Mouse (Mus musculus): ENCODE data around the gene Gm9945. TPM values are rescaled to one million over a fixed set of nuclear protein-coding genes. Genes with fewer than 3 reads are reported as not detected.

Gene Gm9945
- total RNA-seq, 2 experiments from 2014 or later, result 1.8 to 2.2 TPM

GRCm38 (mm10) chr11:53519207-53520121 is 39.5 kb downstream of the Gm9945 start, which contains the start of gene Sept8:
Sept8 (plus strand) TSS chr11:53519257.
- intact Hi-C loops (cut with DNase I), result loop anchor here (2.0 kb wide), 2 partner anchors 23 to 49 kb away; partner anchors contain the start of gene Gm9837
- peak; percentile 67 to 71 for DNase-seq (ENCODE audit: extremely low spot score in 1 of 2, low spot score in 2 of 2)

GRCm38 (mm10) chr11:53520122-53520978 is 40.4 kb downstream of the Gm9945 start:
- peak overlapping the region; percentile 81 for H3K4me3 ChIP-seq
- DNase-seq (ENCODE audit: extremely low spot score in 1 of 2, low spot score in 2 of 2), result peak; percentile 68
- no peak for TF ChIP-seq CTCF (IDR thresholded peaks at IDR 0.05)
- H3K27ac ChIP-seq, result peak overlapping the region; percentile 99
- intact Hi-C loops (cut with DNase I), result loop anchor here (2.0 kb wide), 2 partner anchors 24 to 50 kb away; partner anchors contain the start of gene Gm9837

More at GRCm38 (mm10) chr11:53519207-53520121, 39.5 kb downstream of the Gm9945 start, which contains the start of gene Sept8:
- no peak; the same call in 1 of the 2 replicates for TF ChIP-seq CTCF (IDR thresholded peaks at IDR 0.05)
- Histone ChIP-seq H3K4me3 (peak within 1 kb of the TSS; percentile 81), H3K27ac (peak within 1 kb of the TSS; percentile 99)

GRCm38 (mm10) chr11:53521120-53521820 is 41.3 kb downstream of the Gm9945 start:
- Histone ChIP-seq H3K27ac (peak overlapping the region; percentile 99), H3K4me3 (peak overlapping the region; percentile 81)
- no peak for DNase-seq (ENCODE audit: extremely low spot score in 1 of 2, low spot score in 2 of 2)
- no peak for TF ChIP-seq CTCF (IDR thresholded peaks at IDR 0.05)
- intact Hi-C loops (cut with DNase I), result loop anchor here (2.0 kb wide), 2 partner anchors 24 to 50 kb away; partner anchors contain the start of gene Gm9837

GRCm38 (mm10) chr11:53521821-53522131 is 41.8 kb downstream of the Gm9945 start:
- intact Hi-C loops (cut with DNase I), result loop anchor here (2.0 kb wide), 2 partner anchors 25 to 51 kb away; partner anchors contain the start of gene Gm9837
- DNase-seq (ENCODE audit: extremely low spot score in 1 of 2, low spot score in 2 of 2), result no peak
- H3K4me3 ChIP-seq, result peak overlapping the region; percentile 81
- TF ChIP-seq CTCF (IDR thresholded peaks at IDR 0.05), result no peak
- H3K27ac ChIP-seq, result peak overlapping the region; percentile 99

- intact Hi-C loops (cut with DNase I), result no loop called here
- no peak for TF ChIP-seq CTCF (IDR thresholded peaks at IDR 0.05)
- DNase-seq (ENCODE audit: extremely low spot score in 1 of 2, low spot score in 2 of 2), result no peak
- Histone ChIP-seq H3K27ac (peak overlapping the region; percentile 99), H3K4me3 (peak overlapping the region; percentile 81)
Observed at GRCm38 (mm10) chr11:53522362-53522761, 42.4 kb downstream of the Gm9945 start.

GRCm38 (mm10) chr11:53522930-53523329 is 43.0 kb downstream of the Gm9945 start:
- Histone ChIP-seq H3K4me3 (peak overlapping the region; percentile 21; the same call in 1 of the 2 replicates), H3K27ac (peak overlapping the region; percentile 99)
- TF ChIP-seq CTCF (IDR thresholded peaks at IDR 0.05), result no peak
- intact Hi-C loops (cut with DNase I), result no loop called here
- DNase-seq (ENCODE audit: extremely low spot score in 1 of 2, low spot score in 2 of 2), result peak; percentile 59 to 69

- H3K4me3 ChIP-seq, result peak overlapping the region; percentile 21; the same call in 1 of the 2 replicates
- no peak for TF ChIP-seq CTCF (IDR thresholded peaks at IDR 0.05)
- intact Hi-C loops (cut with DNase I), result no loop called here
- no peak for DNase-seq (ENCODE audit: extremely low spot score in 1 of 2, low spot score in 2 of 2)
- peak overlapping the region; percentile 99 for H3K27ac ChIP-seq
Observed at GRCm38 (mm10) chr11:53523545-53524405, 43.8 kb downstream of the Gm9945 start.

- DNase-seq (ENCODE audit: extremely low spot score in 1 of 2, low spot score in 2 of 2), result no peak
- H3K27ac ChIP-seq, result peak overlapping the region; percentile 99
- no peak overlapping the region for H3K4me3 ChIP-seq
- intact Hi-C loops (cut with DNase I), result no loop called here
- peak; percentile 55 for TF ChIP-seq CTCF (IDR thresholded peaks at IDR 0.05)
Observed at GRCm38 (mm10) chr11:53524905-53525304, 44.9 kb downstream of the Gm9945 start.

GRCm38 (mm10) chr11:53525461-53525860 is 45.5 kb downstream of the Gm9945 start:
- Histone ChIP-seq H3K4me3 (no peak overlapping the region), H3K27ac (peak overlapping the region; percentile 99)
- no peak for TF ChIP-seq CTCF (IDR thresholded peaks at IDR 0.05)
- no peak for DNase-seq (ENCODE audit: extremely low spot score in 1 of 2, low spot score in 2 of 2)
- intact Hi-C loops (cut with DNase I), result no loop called here

Measured in left cerebral cortex, adult 2 months (tissue).